Mouse (Mus musculus): ENCODE measurements around the gene Olfr1326-ps1.

Gene Olfr1326-ps1

GRCm38 (mm10) chrX:74574788-74575187 lies at the start of gene Olfr1326-ps1:
Olfr1326-ps1 (minus strand) TSS chrX:74574888.
- no peak for DNase-seq (ENCODE audit: low read depth, low spot score)

- no peak for DNase-seq (ENCODE audit: low read depth, low spot score)
Measured at GRCm38 (mm10) chrX:74592379-74592778, 17.7 kb upstream of the Olfr1326-ps1 start, which contains the start of gene Olfr1325. Olfr1325 (plus strand) TSS chrX:74592679.
